Mouse (Mus musculus) forebrain, postnatal 0 days (tissue): Measurements from ENCODE around the gene Nlgn1. TPM values are rescaled to one million over a fixed set of nuclear protein-coding genes. Genes with fewer than 3 reads are reported as not detected.

ENCODE experiments used
- ATAC-seq: fragments of 200-750 bp; cut with Nextera tagmentation; 2 replicates; pipeline ENCODE4 v1.8.0; 2017; ENCODE audit warnings: mild to moderate bottlenecking, moderate library complexity
- DNase-seq: peaks from one replicate; pipeline ENCODE4 v3.0.0-alpha.2; 2015
- H3K27ac ChIP-seq: fragments of 300-500 bp; sonication (generic); 2 replicates; pipeline ENCODE4 v1.5.1; 2014; ENCODE audit warnings: low read depth, mild to moderate bottlenecking, antibody characterized with exemption, low read length, moderate library complexity, mixed read lengths
- H3K27me3 ChIP-seq: fragments of 300-500 bp; sonication (generic); 2 replicates; pipeline ENCODE4 v1.6.1; 2014; ENCODE audit warnings: mild to moderate bottlenecking, low read length, mixed read lengths; ENCODE audit not compliant: insufficient read depth
- H3K36me3 ChIP-seq: fragments of 300-500 bp; sonication (generic); 2 replicates; pipeline ENCODE4 v1.6.1; 2014; ENCODE audit warnings: mild to moderate bottlenecking, moderate library complexity; ENCODE audit not compliant: insufficient read depth
- H3K4me1 ChIP-seq: fragments of 300-500 bp; sonication (generic); 2 replicates; pipeline ENCODE4 v1.6.1; 2014; ENCODE audit warnings: antibody characterized with exemption; ENCODE audit not compliant: insufficient read depth
- H3K4me2 ChIP-seq: fragments of 300-500 bp; sonication (generic); 2 replicates; pipeline ENCODE4 v1.6.1; 2014; ENCODE audit warnings: low read depth, mild to moderate bottlenecking, moderate library complexity
- H3K4me3 ChIP-seq: fragments of 300-500 bp; sonication (generic); 2 replicates; pipeline ENCODE4 v1.5.1; 2014; ENCODE audit warnings: low read depth, low read length, mixed read lengths
- H3K9ac ChIP-seq: fragments of 300-500 bp; sonication (generic); 2 replicates; pipeline ENCODE4 v1.6.1; 2014; ENCODE audit warnings: mild to moderate bottlenecking
- H3K9me3 ChIP-seq: fragments of 300-500 bp; sonication (generic); 2 replicates; pipeline ENCODE4 v1.6.1; 2016; ENCODE audit warnings: low read length
- CTCF ChIP-seq: sonication (generic); IDR thresholded peaks from 2 replicates; pipeline ENCODE4 v1.5.1; 2016; ENCODE audit warnings: antibody characterized with exemption, control low read depth, low read depth
- WGBS: fragments of 180-500 bp; shearing (Covaris S2); extraction: QIAGEN DNeasy Blood & Tissue Kit; methylation state at CpG from one replicate; pipeline ENCODE4 v1.1.7; 2014; 5-methylcytosine and 5-hydroxymethylcytosine counted together
- polyA plus RNA-seq: library from polyadenylated mRNA; unstranded; fragments of >200 nt; fragmentation: Nextera tagmentation; extraction: Ambion mirVana; gene quantifications from 2 replicates; pipeline ENCODE4 v1.2.1, GENCODE M21; 2015
- total RNA-seq: library from RNA; depleted of rRNA; stranded (reverse); fragments of >200 nt; gene quantifications from 2 replicates; pipeline ENCODE4 v1.2.3, GENCODE M21; 2014

Gene Nlgn1
- total and polyA plus RNA-seq, 2 experiments from 2014 or later: 33.6 to 95.2 TPM

- H3K4me3 ChIP-seq: no peak overlapping the region
- no peak overlapping the region for H3K4me2 ChIP-seq
- no peak for DNase-seq
- no peaks in the 10 kb centered on the region for H3K27me3 ChIP-seq
- no peak overlapping the region for H3K27ac ChIP-seq
- no peaks in the 10 kb centered on the region for H3K4me1 ChIP-seq
- WGBS: 95% methylated on average over 2 of the region's 2 CpGs
- no peaks in the 10 kb centered on the region for H3K36me3 ChIP-seq
- H3K9me3 ChIP-seq: no peaks in the 10 kb centered on the region
- no peak for TF ChIP-seq CTCF
- H3K9ac ChIP-seq: no peak overlapping the region
- ATAC-seq: no peak
These were observed 648.6 kb downstream of the Nlgn1 start for GRCm38 (mm10) chr3:25683696-25684095.

- Histone ChIP-seq H3K4me3 (no peak overlapping the region), H3K4me2 (no peak overlapping the region), H3K4me1 (no peaks in the 10 kb centered on the region), H3K27ac (no peak overlapping the region), H3K9me3 (no peaks in the 10 kb centered on the region), H3K9ac (no peak overlapping the region), H3K36me3 (no peaks in the 10 kb centered on the region), H3K27me3 (no peaks in the 10 kb centered on the region)
- 67% methylated on average over 2 of the region's 2 CpGs for WGBS
- DNase-seq: peak; percentile 50
- no peak for ATAC-seq
- no peak for TF ChIP-seq CTCF
These were observed 652.9 kb downstream of the Nlgn1 start for GRCm38 (mm10) chr3:25679373-25679772.

- ATAC-seq (no peak), DNase-seq (no peak)
- no peak for TF ChIP-seq CTCF
- Histone ChIP-seq H3K4me3 (no peak overlapping the region), H3K27ac (no peak overlapping the region), H3K27me3 (no peaks in the 10 kb centered on the region), H3K9ac (no peak overlapping the region), H3K4me1 (no peaks in the 10 kb centered on the region), H3K9me3 (no peaks in the 10 kb centered on the region), H3K4me2 (no peak overlapping the region), H3K36me3 (no peaks in the 10 kb centered on the region)
- WGBS: 89% methylated on average over 10 of the region's 10 CpGs
These were observed 656.4 kb downstream of the Nlgn1 start for GRCm38 (mm10) chr3:25675888-25676287.

GRCm38 (mm10) chr3:25675069-25675468 is 657.2 kb downstream of the Nlgn1 start:
- no peak for ATAC-seq
- no peaks in the 10 kb centered on the region for H3K27me3 ChIP-seq
- 58% methylated on average over 3 of the region's 3 CpGs for WGBS
- H3K4me2 ChIP-seq: no peak overlapping the region
- no peak overlapping the region for H3K9ac ChIP-seq
- TF ChIP-seq CTCF: peak; percentile 57
- no peak overlapping the region for H3K27ac ChIP-seq
- no peaks in the 10 kb centered on the region for H3K36me3 ChIP-seq
- H3K4me3 ChIP-seq: no peak overlapping the region
- H3K4me1 ChIP-seq: no peaks in the 10 kb centered on the region
- no peak for DNase-seq
- no peaks in the 10 kb centered on the region for H3K9me3 ChIP-seq

GRCm38 (mm10) chr3:25673408-25673807 is 658.9 kb downstream of the Nlgn1 start:
- Histone ChIP-seq H3K27ac (no peak overlapping the region), H3K36me3 (no peaks in the 10 kb centered on the region), H3K9ac (no peak overlapping the region), H3K4me2 (no peak overlapping the region), H3K9me3 (no peaks in the 10 kb centered on the region), H3K4me3 (no peak overlapping the region), H3K27me3 (no peaks in the 10 kb centered on the region), H3K4me1 (no peaks in the 10 kb centered on the region)
- no peak for ATAC-seq
- no peak for DNase-seq
- 32% methylated on average over 5 of the region's 5 CpGs for WGBS
- TF ChIP-seq CTCF: no peak

GRCm38 (mm10) chr3:25672779-25673178 is 659.5 kb downstream of the Nlgn1 start:
- ATAC-seq (no peak), DNase-seq (no peak)
- Histone ChIP-seq H3K36me3 (no peaks in the 10 kb centered on the region), H3K4me3 (no peak overlapping the region), H3K4me1 (no peaks in the 10 kb centered on the region), H3K27me3 (no peaks in the 10 kb centered on the region), H3K9ac (no peak overlapping the region), H3K4me2 (no peak overlapping the region), H3K27ac (no peak overlapping the region), H3K9me3 (no peaks in the 10 kb centered on the region)
- 52% methylated on average over 4 of the region's 4 CpGs for WGBS
- TF ChIP-seq CTCF: no peak

- no peaks in the 10 kb centered on the region for H3K9me3 ChIP-seq
- DNase-seq (no peak), ATAC-seq (no peak)
- no peak overlapping the region for H3K4me2 ChIP-seq
- H3K27me3 ChIP-seq: no peaks in the 10 kb centered on the region
- no peaks in the 10 kb centered on the region for H3K4me1 ChIP-seq
- WGBS: 72% methylated on average over 2 of the region's 2 CpGs
- H3K9ac ChIP-seq: no peak overlapping the region
- no peak for TF ChIP-seq CTCF
- no peak overlapping the region for H3K4me3 ChIP-seq
- H3K27ac ChIP-seq: no peak overlapping the region
- no peaks in the 10 kb centered on the region for H3K36me3 ChIP-seq
These were observed 668.8 kb downstream of the Nlgn1 start for GRCm38 (mm10) chr3:25663464-25663863.

- Histone ChIP-seq H3K4me1 (no peaks in the 10 kb centered on the region), H3K4me2 (no peak overlapping the region), H3K36me3 (no peaks in the 10 kb centered on the region), H3K27me3 (no peaks in the 10 kb centered on the region), H3K4me3 (no peak overlapping the region), H3K27ac (no peak overlapping the region), H3K9me3 (no peaks in the 10 kb centered on the region), H3K9ac (no peak overlapping the region)
- no peak for TF ChIP-seq CTCF
- peak; percentile 68 for ATAC-seq
- DNase-seq: no peak
- 64% methylated on average over 3 of the region's 3 CpGs for WGBS
These were observed 672.0 kb downstream of the Nlgn1 start for GRCm38 (mm10) chr3:25660285-25660684.
